Mouse (Mus musculus) megakaryocyte, embryonic 14.5 days (primary cell): ENCODE measurements around the gene Gm8237.
"Not testable (repeated sequence)": the region's sequence is repeated elsewhere in the genome, so short reads cannot be mapped to it uniquely, and the experiment has no call there.

Experiments used
- FLI1 ChIP-seq: IDR thresholded peaks from 2 replicates; pipeline ENCODE4 v1.6.1; 2012; ENCODE audit warnings: low read length, inconsistent platforms, mixed read lengths
- GATA1 ChIP-seq: IDR thresholded peaks from 3 replicates; pipeline ENCODE4 v1.6.1; 2012; ENCODE audit warnings: mixed read lengths, low read length, inconsistent platforms, borderline replicate concordance

- not testable (repeated sequence) for TF ChIP-seq GATA1, FLI1
These were observed 50.0 kb downstream of the Gm8237 start, which contains the start of gene Gm3424 for GRCm38 (mm10) chr14:5830229-5830628.
